Mouse (Mus musculus) c-Kit-negative CD71-positive TER-119-positive erythroid progenitor cells, embryonic 14.5 days (primary cell): ENCODE measurements around the gene Efcab7.

Experiments
- DNase-seq: peaks from one replicate; pipeline ENCODE4 v3.0.0-alpha.2; 2013; ENCODE audit warnings: low read depth, low spot score

The Efcab7 gene

DNA sequence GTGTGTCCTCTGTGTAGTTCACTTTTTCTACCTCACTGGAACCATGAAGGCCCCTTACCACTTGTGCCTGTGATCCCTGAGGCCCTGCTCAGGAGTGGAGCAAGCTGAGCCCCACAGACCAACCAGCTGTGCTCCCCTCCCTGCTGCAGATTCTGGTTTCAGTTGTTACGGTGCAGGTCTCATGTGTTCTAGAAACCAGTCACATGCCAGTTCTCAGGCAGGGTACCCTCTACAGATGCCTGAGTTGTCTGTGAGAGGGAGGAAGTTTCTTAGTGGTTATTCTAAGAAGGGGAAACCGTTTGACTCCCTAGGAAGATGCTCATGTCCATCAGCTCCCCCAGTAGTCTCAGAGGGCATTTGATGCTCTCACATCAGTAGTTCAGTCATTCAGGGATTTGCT, 115.6 kb downstream of the Efcab7 start:
- no peak for DNase-seq

DNA sequence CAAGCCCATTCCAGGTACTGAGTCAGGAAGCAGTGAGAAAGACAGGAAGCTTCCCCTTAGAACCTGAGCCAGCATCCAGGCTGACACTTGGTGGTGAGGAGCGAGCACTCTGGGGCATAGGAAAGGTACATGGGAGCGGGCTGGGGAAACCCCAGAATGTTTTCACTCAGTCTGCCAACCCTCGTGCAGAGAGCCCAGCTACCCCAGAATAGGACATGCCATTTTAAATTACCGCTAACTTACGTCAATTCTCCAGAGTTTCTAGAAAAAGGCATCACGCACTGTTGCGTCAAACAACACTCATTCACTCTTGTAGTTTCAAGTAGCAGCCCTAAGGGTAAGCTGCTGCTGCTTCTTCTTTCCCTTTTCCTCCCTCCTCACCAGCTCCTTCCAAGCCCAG, 116.0 kb downstream of the Efcab7 start:
- no peak for DNase-seq

DNA sequence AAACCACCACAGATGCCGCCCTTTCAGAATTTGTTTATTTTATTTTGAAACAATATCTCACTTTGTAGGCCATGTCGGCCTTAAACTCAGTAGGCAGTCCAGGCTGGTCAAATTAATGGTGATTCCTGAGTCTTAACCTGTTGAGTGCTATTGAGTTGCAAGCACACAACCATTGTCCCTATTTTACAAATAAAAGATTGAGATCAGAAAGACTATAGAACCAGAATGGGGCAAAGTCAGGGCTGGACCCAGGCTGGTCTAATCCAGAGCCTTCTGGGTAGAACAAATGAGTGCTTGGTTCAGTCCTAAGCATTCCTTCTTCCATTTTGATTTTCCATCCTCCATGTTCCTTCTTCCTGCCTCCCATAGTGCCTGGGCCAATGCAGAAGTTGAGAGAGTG, 117.5 kb downstream of the Efcab7 start:
- no peak for DNase-seq

DNA sequence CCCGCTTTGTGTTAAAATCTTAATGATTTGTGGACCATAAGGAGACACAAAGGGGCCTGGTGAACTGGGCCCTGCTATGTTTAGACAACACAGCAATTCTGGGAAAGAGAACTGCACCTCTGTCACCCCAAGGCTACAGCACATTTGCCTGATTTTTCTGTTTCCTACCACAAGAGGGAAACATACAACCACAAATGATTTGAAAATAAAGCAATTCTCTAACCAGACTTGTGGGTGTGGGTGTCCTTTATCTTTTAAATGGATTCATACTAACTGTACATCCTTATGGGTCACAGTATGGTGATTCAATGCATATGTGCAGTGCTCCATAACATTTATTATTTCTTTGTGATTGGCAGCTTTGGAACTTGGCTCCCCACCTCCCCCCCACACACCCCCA, 118.2 kb downstream of the Efcab7 start:
- no peak for DNase-seq

DNA sequence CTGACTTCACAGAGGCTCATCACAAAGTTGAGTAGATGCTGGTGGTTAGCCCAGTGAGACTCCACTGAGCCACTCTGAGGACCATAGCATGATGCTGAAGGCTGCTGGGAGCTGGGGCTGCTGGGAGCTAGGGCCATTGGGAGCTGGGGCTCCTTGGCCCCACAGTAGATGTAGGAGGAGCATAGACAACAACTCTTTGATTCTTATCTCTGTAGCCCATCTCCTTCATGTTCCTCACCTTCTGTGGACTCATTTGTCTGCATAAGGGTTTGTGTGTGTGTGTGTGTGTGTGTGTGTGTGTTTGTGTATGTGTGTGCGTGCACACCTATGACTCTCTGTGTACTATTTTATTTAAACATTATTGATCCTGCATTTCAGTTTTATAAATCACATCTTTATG, 118.9 kb downstream of the Efcab7 start:
- DNase-seq: no peak

DNA sequence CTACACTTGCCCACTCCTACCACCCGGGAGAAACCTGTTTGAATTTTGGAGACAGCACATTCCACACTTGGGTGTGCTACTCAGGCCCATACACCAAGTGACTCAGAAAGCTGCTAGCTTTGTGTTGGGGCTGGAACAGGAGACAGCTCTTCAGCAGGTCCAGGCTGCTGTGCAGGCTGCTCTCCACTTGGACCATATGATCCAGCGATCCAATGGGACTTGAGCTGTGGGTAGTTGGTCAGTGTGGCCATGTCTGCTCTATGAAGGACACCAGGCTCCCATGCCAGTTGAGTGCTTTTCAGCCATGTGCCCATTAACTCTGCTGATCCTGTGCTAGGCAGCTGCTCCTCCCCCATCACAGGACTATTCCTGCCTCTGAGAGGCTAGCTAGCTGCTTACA, 124.9 kb downstream of the Efcab7 start:
- DNase-seq: no peak

DNA sequence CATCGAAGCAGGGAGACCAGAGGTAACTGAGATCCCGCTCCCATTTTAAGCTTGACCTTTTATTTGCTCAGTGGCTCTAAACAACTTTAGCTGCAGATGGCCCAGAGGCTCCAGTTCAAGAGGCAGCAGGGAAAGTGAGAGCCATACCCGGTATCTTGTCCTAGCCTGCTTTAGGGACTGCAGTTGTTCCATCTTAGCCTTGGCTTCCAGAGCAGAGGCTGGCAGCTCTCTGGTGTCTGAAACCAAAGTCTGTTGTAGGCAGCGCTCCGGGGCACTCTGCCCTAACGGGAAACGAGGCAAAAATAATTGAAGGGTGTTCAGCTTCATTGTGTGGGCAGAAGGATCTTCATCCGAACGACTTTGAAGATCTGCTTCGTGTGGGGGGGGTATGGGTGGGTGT, 126.4 kb downstream of the Efcab7 start:
- no peak for DNase-seq

DNA sequence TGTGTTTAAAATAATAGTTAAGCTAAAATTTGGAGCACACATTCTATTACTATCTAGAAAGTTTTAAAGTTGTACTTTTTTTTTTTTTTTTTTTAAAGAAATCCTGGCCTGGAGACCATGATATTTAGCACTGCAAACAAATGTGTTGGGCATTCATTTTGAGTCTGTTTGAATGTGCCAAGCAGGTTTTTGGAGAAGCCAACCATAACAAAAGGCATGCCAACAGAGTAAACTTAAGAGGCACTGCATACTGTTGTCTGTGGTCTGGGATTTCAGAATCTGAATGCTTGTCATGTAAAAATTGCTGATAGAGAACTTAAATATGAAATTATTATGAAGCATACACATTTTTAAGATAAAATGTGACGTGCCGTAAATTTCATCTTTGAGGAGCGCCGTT, 128.2 kb downstream of the Efcab7 start:
- no peak for DNase-seq

DNA sequence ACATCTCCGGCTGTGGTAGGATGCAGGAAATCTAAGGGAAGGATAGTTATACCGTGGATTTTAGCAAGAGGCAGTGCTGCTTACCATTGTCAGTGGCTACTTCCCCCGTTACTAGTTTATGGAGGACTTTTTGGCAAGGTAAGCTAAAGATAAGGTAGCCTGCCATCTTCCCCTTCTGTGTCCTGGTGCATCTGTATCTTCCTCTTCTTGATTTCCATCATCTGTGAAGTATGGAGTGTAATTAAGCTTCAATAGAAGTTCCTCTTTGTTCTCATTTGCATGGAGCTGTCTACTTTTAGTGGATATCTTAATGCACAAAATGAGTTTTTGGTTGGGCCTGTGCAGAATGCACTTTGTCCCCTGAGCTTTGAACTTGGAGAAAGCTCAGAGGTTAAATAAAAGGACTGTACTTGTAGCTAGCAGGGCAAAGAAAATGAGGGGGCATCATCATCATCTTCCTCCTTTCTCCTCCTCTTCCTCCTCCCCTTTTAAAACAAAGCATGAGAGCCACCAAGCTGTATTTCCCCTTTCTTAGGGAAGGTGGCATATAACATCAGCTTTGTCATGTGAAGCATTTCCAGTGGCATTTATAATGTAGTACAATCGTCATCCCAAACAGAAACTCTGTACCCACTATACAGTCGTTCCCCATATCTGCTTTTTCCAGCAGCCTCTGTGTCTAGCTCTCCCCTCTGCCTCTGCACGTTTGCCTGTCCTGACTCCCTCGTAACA, 129.3 kb downstream of the Efcab7 start:
- no peak for DNase-seq

DNA sequence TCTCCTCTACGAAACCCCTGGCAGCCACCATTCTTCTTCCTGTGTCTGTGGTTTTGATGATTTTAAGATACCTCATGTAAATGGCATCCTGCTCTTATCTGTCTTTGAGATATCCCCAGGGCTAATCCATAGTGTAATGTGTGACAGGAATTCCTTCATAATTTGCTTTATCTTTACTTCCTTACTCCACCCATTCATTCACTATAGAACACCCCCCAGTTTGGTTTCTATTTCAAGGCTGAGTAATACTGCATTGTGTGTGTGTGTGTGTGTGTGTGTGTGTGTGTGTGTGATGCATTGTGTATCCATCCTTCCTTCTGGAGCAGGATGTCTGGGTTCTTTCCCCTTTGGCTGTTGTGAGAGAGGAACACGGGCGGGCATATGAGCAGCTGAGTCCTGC, 130.3 kb downstream of the Efcab7 start:
- DNase-seq: no peak
